Mouse (Mus musculus): ENCODE measurements around the gene 1700019N19Rik. TPM values are rescaled to one million over a fixed set of nuclear protein-coding genes. Genes with fewer than 3 reads are reported as not detected.

The 1700019N19Rik gene
- polyA plus RNA-seq, 1 experiment from 2014 or later: not detected

DNA sequence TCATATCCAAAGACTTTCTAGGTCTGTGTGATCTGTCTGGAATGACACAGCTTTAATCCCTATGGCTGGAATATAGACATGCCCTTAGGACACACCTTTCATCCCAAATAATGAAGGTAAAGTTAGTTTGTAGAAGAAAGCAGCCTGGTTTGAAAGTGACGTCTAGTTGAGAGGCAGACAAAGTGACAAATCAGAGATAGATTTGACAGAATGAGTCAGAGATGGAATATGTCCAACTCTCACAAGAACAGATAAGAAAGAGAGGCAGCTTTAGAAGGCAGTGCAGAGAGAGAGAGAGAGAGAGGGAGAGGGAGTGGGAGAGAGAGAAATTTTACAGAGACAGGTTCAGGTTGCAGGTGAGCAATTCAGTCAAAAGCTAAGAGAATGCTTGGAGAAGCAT is 30.1 kb upstream of the 1700019N19Rik start:
- Histone ChIP-seq H3K27me3 (ENCODE audit: insufficient read depth, low read length) (no peaks in the 10 kb centered on the region), H3K36me3 (replicated peaks; ENCODE audit: insufficient read depth, low read length) (no peaks in the 10 kb centered on the region), H3K27ac (ENCODE audit: low read depth) (no peak overlapping the region), H3K9ac (replicated peaks) (no peak overlapping the region), H3K4me3 (ENCODE audit: low read depth, low read length) (no peak overlapping the region), H3K4me2 (ENCODE audit: low read depth, low read length) (no peak overlapping the region), H3K4me1 (ENCODE audit: insufficient read depth) (no peaks in the 10 kb centered on the region), H3K9me3 (ENCODE audit: low read length) (no peaks in the 10 kb centered on the region)
- 51% methylated on average over 1 of the region's 1 CpGs for WGBS (ENCODE audit: insufficient replicate concordance)
- TF ChIP-seq CTCF (IDR thresholded peaks at IDR 0.05; ENCODE audit: low read depth): no peak
- no peak for TF ChIP-seq EP300 (IDR thresholded peaks at IDR 0.05; ENCODE audit: low read depth)
- DNase-seq (no peak), ATAC-seq (no peak)

DNA sequence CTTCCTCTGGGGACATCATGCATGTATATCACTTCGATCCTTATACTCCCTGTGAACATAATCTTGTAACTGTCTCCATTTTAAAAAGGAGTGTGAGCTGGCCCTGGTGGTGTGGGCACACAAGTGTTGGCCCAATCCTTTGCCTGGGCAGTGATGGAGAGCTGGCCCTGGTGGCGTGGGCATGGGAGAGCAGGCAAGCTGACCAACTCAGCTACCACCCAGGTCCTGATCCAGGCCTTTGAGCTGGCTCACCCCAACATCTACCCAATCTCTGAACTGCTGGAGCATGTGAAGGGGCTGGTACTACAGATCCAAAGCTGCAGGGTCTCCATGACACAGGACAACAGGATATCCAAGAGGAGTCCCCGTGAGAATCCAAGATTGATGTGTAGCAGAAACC is 29.0 kb upstream of the 1700019N19Rik start:
- no peak for TF ChIP-seq CTCF (IDR thresholded peaks at IDR 0.05; ENCODE audit: low read depth)
- TF ChIP-seq EP300 (IDR thresholded peaks at IDR 0.05; ENCODE audit: low read depth): no peak
- Histone ChIP-seq H3K27me3 (ENCODE audit: insufficient read depth, low read length) (no peaks in the 10 kb centered on the region), H3K36me3 (replicated peaks; ENCODE audit: insufficient read depth, low read length) (no peaks in the 10 kb centered on the region), H3K4me3 (ENCODE audit: low read depth, low read length) (no peak overlapping the region), H3K4me2 (ENCODE audit: low read depth, low read length) (no peak overlapping the region), H3K9ac (replicated peaks) (no peak overlapping the region), H3K9me3 (ENCODE audit: low read length) (no peaks in the 10 kb centered on the region), H3K27ac (ENCODE audit: low read depth) (no peak overlapping the region), H3K4me1 (ENCODE audit: insufficient read depth) (no peaks in the 10 kb centered on the region)
- DNase-seq (no peak), ATAC-seq (no peak)
- WGBS (ENCODE audit: insufficient replicate concordance): 78% methylated on average over 3 of the region's 3 CpGs

DNA sequence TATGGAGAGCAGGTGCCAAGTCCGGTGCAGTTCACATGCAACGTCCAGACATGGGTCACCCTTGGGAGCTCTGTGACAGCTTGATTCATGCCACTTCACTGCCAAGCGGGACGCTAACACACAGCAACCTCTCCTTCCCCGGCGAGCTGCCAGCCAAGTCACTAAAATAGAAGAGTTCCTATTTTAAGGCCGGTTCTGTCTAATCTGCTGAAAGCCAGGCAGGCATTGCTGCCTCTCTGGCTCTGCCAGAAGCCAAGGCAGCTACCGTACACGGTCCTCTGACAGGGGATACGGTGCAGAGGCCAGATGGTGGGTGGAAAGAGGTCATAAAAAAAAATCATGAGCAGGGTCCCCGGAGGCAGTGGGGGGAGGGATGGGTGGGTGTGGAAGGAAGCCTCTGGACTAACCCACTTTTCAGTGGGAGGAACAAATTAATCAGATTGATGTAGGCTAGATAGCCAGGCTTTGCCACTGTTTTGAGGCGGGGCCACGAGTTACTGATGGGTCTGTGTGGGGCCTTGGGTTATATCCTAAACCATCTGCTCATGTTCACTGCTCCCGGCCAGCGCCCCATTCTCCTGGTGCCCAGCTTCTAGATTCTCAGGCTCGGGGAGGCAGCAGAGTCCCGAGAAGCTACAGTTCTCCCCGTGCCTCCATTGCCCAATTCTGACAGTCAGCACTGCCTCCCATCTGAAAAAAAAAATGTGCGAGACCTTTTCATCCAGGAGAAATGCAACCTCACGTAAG is 28.4 kb upstream of the 1700019N19Rik start:
- Histone ChIP-seq H3K4me3 (ENCODE audit: low read depth, low read length) (no peak overlapping the region), H3K9ac (replicated peaks) (no peak overlapping the region), H3K4me2 (ENCODE audit: low read depth, low read length) (no peak overlapping the region), H3K27me3 (ENCODE audit: insufficient read depth, low read length) (no peaks in the 10 kb centered on the region), H3K9me3 (ENCODE audit: low read length) (no peaks in the 10 kb centered on the region), H3K36me3 (replicated peaks; ENCODE audit: insufficient read depth, low read length) (no peaks in the 10 kb centered on the region), H3K4me1 (ENCODE audit: insufficient read depth) (no peaks in the 10 kb centered on the region), H3K27ac (ENCODE audit: low read depth) (no peak overlapping the region)
- WGBS (ENCODE audit: insufficient replicate concordance): 66% methylated on average over 20 of the region's 20 CpGs
- no peak for DNase-seq
- TF ChIP-seq CTCF (IDR thresholded peaks at IDR 0.05; ENCODE audit: low read depth) (no peak), EP300 (IDR thresholded peaks at IDR 0.05; ENCODE audit: low read depth) (no peak)
- no peak for ATAC-seq

DNA sequence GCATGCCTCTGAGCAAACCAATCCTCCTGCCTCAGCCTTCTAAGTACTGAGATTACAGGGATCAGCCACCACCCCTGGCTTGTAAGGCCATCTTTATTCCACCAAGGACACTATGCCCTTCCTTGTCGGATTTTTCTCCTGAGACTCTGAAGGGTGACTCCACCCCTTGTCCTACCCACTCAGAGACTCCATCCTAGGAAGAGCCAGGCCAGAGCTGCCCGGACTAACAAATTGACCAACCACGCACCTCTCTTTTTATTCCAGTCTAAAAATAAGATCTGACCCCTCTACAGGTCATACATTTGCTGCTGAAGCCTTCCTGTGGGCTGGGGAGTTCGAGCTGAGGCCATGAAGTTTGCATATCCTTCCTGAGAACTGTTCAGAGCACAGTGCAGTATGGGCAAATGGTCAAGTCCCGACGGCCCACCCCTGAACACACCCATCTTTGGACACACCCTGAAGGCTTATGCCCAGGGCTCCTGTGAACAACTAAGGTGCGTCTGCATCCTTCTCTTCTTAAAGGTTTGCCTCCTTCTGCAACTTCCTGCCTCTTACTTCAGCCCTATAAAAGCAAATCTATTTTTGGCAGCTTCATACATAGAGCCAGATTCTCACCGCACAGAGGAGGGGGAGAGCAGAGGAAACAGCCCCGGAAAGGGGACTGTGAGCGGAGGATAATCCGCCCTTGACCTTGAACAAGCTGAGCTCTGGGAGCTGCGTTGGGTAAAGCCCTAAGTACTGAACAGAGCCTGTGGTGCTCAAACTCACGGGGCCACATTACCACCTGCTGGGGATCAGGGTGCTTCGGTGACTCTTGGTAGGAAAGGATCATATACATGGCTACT is 24.5 kb upstream of the 1700019N19Rik start:
- TF ChIP-seq CTCF (IDR thresholded peaks at IDR 0.05; ENCODE audit: low read depth) (no peak), EP300 (IDR thresholded peaks at IDR 0.05; ENCODE audit: low read depth) (no peak)
- DNase-seq (no peak), ATAC-seq (no peak)
- H3K9ac ChIP-seq (replicated peaks): no peak overlapping the region
- H3K4me2 ChIP-seq (ENCODE audit: low read depth, low read length): no peak overlapping the region
- H3K9me3 ChIP-seq (ENCODE audit: low read length): no peaks in the 10 kb centered on the region
- 45% methylated on average over 14 of the region's 14 CpGs for WGBS (ENCODE audit: insufficient replicate concordance)
- no peak overlapping the region for H3K4me3 ChIP-seq (ENCODE audit: low read depth, low read length)
- H3K27ac ChIP-seq (ENCODE audit: low read depth): no peak overlapping the region
- H3K36me3 ChIP-seq (replicated peaks; ENCODE audit: insufficient read depth, low read length): no peaks in the 10 kb centered on the region
- H3K4me1 ChIP-seq (ENCODE audit: insufficient read depth): no peaks in the 10 kb centered on the region
- H3K27me3 ChIP-seq (ENCODE audit: insufficient read depth, low read length): no peaks in the 10 kb centered on the region

DNA sequence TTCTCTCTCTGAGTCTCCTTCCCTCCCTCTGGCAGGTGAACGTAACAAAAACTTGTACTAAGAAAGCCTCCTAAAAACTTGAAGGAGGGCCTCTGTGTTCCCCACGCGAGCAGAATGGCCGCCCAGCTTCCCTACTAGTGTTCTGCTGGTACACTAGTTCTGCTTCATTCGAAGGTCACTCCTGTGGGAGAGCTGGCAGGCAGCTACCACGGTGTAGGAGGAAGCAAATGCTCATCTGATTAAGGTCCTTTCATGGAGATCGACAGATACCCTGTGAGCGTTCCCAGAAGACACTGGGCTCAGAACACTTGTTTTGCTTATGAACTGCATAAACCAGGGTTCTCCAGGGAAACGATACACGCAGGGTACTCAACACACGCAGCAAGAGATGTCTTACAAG is 23.1 kb upstream of the 1700019N19Rik start:
- TF ChIP-seq CTCF (IDR thresholded peaks at IDR 0.05; ENCODE audit: low read depth) (no peak), EP300 (IDR thresholded peaks at IDR 0.05; ENCODE audit: low read depth) (no peak)
- Histone ChIP-seq H3K27me3 (ENCODE audit: insufficient read depth, low read length) (no peaks in the 10 kb centered on the region), H3K9ac (replicated peaks) (no peak overlapping the region), H3K9me3 (ENCODE audit: low read length) (no peaks in the 10 kb centered on the region), H3K4me3 (ENCODE audit: low read depth, low read length) (no peak overlapping the region), H3K36me3 (replicated peaks; ENCODE audit: insufficient read depth, low read length) (no peaks in the 10 kb centered on the region), H3K27ac (ENCODE audit: low read depth) (no peak overlapping the region), H3K4me1 (ENCODE audit: insufficient read depth) (no peaks in the 10 kb centered on the region), H3K4me2 (ENCODE audit: low read depth, low read length) (no peak overlapping the region)
- ATAC-seq: no peak
- no peak for DNase-seq
- WGBS (ENCODE audit: insufficient replicate concordance): 69% methylated on average over 11 of the region's 11 CpGs

DNA sequence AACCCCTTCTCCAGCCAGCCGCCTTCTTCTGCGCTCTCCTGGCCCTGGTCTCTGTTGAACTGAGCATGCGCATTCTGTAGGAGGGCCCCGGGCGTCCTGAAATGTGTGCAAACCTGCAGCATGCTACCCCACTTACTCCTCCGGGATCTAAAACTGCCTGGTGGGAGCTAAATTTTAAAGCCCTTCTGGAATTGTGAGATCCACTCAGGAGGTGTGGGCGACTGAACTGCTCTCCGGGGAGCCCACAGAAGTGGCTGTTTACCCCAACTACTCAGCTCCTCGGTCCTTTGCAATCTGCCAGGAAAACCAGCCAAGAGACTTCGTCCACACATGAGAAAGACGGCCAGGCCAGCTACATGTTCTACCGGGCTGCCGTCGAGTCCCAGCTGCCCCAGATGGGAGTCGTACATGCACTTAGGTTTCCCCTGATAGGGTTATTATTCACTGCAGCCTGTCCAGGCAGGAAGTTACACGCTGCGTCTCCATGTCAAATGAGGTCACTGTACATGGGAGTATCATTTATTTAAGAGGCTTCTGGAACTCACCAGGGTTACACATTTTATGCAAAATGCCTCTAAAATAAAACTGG is 22.3 kb upstream of the 1700019N19Rik start:
- no peak for ATAC-seq
- Histone ChIP-seq H3K4me2 (ENCODE audit: low read depth, low read length) (no peak overlapping the region), H3K36me3 (replicated peaks; ENCODE audit: insufficient read depth, low read length) (no peaks in the 10 kb centered on the region), H3K27ac (ENCODE audit: low read depth) (no peak overlapping the region), H3K27me3 (ENCODE audit: insufficient read depth, low read length) (no peaks in the 10 kb centered on the region), H3K4me1 (ENCODE audit: insufficient read depth) (no peaks in the 10 kb centered on the region), H3K9me3 (ENCODE audit: low read length) (no peaks in the 10 kb centered on the region), H3K9ac (replicated peaks) (no peak overlapping the region), H3K4me3 (ENCODE audit: low read depth, low read length) (no peak overlapping the region)
- DNase-seq: no peak
- 72% methylated on average over 17 of the region's 17 CpGs for WGBS (ENCODE audit: insufficient replicate concordance)
- TF ChIP-seq EP300 (IDR thresholded peaks at IDR 0.05; ENCODE audit: low read depth) (no peak), CTCF (IDR thresholded peaks at IDR 0.05; ENCODE audit: low read depth) (no peak)
